Mouse (Mus musculus): ENCODE data around the gene Hnrnpul1.

DNA sequence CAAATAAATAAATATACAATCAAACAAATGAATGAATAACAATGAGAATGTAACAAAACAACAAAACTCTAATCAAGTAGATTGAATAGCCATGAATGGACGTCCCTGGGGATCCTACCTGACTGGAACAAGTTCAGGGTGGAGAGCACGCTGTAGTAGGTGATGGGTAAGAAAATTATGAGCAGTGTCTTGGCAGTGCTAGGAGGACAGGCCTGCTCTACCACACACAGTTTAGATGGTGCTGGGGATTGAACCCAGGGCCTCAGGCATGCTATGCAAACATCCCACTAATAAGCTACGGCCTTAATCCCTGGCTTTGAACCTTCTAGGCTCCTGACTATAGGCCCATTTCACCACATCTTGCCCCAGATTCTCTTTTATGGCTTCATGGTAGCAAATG lies 37.1 kb downstream of the Hnrnpul1 start:
- TF ChIP-seq CTCF (IDR thresholded peaks at IDR 0.05; ENCODE audit: control insufficient read depth, insufficient read depth, insufficient read length) (no peak), MYOD1 (IDR thresholded peaks at IDR 0.05; ENCODE audit: control insufficient read depth, insufficient read length, low read depth) (no peak), USF1 (IDR thresholded peaks at IDR 0.05; ENCODE audit: low read depth) (no peak), MAX (IDR thresholded peaks at IDR 0.05) (no peak), MYOG (IDR thresholded peaks at IDR 0.05; ENCODE audit: control insufficient read depth, extremely low read depth, insufficient read length) (no peak), FOSL1 (IDR thresholded peaks at IDR 0.05; ENCODE audit: insufficient read depth, low read length, poor library complexity, severe bottlenecking) (no peak)

Data from C2C12 (cell line).